Mouse (Mus musculus): ENCODE data around the gene Ascl2.

DNA sequence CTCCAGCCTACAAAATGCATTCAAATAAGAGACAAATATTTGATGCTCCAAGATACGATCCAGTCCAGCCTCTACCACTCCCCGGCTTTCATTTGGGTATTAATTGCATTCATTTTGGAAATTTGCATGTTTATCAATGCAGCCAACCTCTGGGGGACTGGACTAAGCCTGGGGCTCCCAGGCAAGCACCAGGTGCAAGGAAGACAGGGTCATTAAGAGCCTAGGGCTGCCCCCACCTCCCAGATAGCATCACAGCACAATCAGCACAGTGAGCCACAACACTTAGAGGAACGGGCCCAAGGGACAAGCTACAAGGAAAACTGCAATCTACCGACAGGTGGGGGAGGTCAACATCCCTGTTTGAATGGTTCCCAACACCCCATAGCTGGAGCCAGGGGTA lies 9.3 kb downstream of the Ascl2 start:
- TF ChIP-seq CTCF (IDR thresholded peaks at IDR 0.05; ENCODE audit: low read depth, low read length) (no peak), POLR2A (IDR thresholded peaks at IDR 0.05; ENCODE audit: borderline replicate concordance, low read depth, low read length) (no peak)

All from bone marrow macrophage, adult 2 months (primary cell).